Mouse (Mus musculus) heart, adult 2 months (tissue): ENCODE measurements around the gene Nsd1. TPM values are rescaled to one million over a fixed set of nuclear protein-coding genes. Genes with fewer than 3 reads are reported as not detected.

Source experiments
- DNase-seq, 2 experiments: peaks; one replicate each; pipeline ENCODE4 v3.0.0; 2021
- H3K27ac ChIP-seq: fragments of 200-600 bp; 2 replicates; pipeline ENCODE4 v1.8.1; 2022
- H3K27me3 ChIP-seq: fragments of 200-500 bp; 2 replicates; pipeline ENCODE4 v1.6.1; 2012; ENCODE audit warnings: mild to moderate bottlenecking, low read length, inconsistent platforms, mixed read lengths; ENCODE audit not compliant: control insufficient read depth, insufficient read depth
- H3K36me3 ChIP-seq: fragments of 200-500 bp; 2 replicates; pipeline ENCODE4 v1.6.1; 2012; ENCODE audit warnings: low read length, inconsistent platforms; ENCODE audit not compliant: control insufficient read depth, insufficient read depth
- H3K4me1 ChIP-seq: fragments of 200-500 bp; 2 replicates; pipeline ENCODE4 v1.6.1; 2011; ENCODE audit warnings: low read length; ENCODE audit not compliant: control insufficient read depth, insufficient read depth
- H3K4me3 ChIP-seq: fragments of 200-600 bp; 2 replicates; pipeline ENCODE4 v1.8.1; 2022
- H3K79me2 ChIP-seq: fragments of 200-500 bp; replicated peaks from 2 replicates; pipeline ENCODE4 v1.6.1; 2012; ENCODE audit warnings: mild to moderate bottlenecking, inconsistent platforms, low read length, moderate library complexity, mixed read lengths; ENCODE audit not compliant: control insufficient read depth, insufficient read depth
- H3K9ac ChIP-seq: fragments of 200-500 bp; 2 replicates; pipeline ENCODE4 v1.6.1; 2012; ENCODE audit warnings: low read depth, mild to moderate bottlenecking, control low read depth, inconsistent platforms, low read length, mixed read lengths
- CTCF ChIP-seq: fragments of 200-600 bp; IDR thresholded peaks from 2 replicates; pipeline ENCODE4 v1.8.1; 2022; ENCODE audit warnings: antibody characterized with exemption, mild to moderate bottlenecking, moderate library complexity
- EP300 ChIP-seq: fragments of 200-500 bp; IDR thresholded peaks from 2 replicates; pipeline ENCODE4 v1.6.1; 2011; ENCODE audit warnings: low read depth, low read length, control low read depth; ENCODE audit not compliant: insufficient read depth
- POLR2A ChIP-seq: fragments of 200-500 bp; IDR thresholded peaks from 2 replicates; pipeline ENCODE4 v1.6.1; 2011; ENCODE audit warnings: mild to moderate bottlenecking, low read depth, low read length, control low read depth; ENCODE audit not compliant: insufficient read depth
- WGBS: fragments of 180-500 bp; shearing (Covaris S2); methylation state at CpG from one replicate; pipeline ENCODE4 v1.1.7; 2018; 5-methylcytosine and 5-hydroxymethylcytosine counted together
- intact Hi-C: fragments of 180-260 bp; cut with DNase I; formaldehyde crosslinking; loops from one replicate; pipeline ENCODE4 v1.15.1; 2025
- polyA plus RNA-seq: library from polyadenylated mRNA; depleted of rRNA; stranded (reverse); fragments of >200 nt; gene quantifications from 2 replicates; pipeline ENCODE4 v1.2.3, GENCODE M21; 2012
- total RNA-seq, 2 experiments: library from RNA; stranded (reverse); gene quantifications; 2 replicates each; pipeline ENCODE4 v1.2.3; 2021

The Nsd1 gene
- total and polyA plus RNA-seq, 3 experiments, result 11.0 to 55.8 (median 52.5) TPM

DNA sequence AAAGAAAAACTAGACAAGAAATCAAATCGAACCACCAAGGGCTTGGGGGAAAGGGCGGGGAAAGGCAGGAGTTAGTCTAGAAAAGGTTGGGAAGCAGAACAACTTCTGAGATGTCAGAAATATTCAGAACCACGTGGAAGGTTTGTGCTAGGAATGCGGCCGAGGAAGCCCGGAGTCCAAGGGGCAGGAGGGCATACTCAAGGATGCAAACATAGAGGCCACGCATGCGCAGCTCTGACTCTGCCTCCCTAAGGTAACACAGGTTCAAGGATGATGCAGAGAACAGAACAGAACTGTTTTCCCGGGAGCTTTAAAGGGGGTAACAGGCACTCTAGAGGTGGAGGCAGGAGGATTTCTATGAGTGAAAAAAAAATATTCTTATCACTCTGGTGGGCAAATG, 5.8 kb upstream of the Nsd1 start:
- DNase-seq, result no peak
- Histone ChIP-seq H3K9ac (no peak overlapping the region), H3K79me2 (no peaks in the 10 kb centered on the region), H3K27ac (no peak overlapping the region), H3K36me3 (no peaks in the 10 kb centered on the region), H3K27me3 (no peaks in the 10 kb centered on the region), H3K4me3 (no peak overlapping the region), H3K4me1 (no peaks in the 10 kb centered on the region)
- intact Hi-C loops, result no loop called here
- 75% methylated on average over 9 of the region's 9 CpGs for WGBS
- TF ChIP-seq EP300 (no peak), POLR2A (no peak), CTCF (no peak)

DNA sequence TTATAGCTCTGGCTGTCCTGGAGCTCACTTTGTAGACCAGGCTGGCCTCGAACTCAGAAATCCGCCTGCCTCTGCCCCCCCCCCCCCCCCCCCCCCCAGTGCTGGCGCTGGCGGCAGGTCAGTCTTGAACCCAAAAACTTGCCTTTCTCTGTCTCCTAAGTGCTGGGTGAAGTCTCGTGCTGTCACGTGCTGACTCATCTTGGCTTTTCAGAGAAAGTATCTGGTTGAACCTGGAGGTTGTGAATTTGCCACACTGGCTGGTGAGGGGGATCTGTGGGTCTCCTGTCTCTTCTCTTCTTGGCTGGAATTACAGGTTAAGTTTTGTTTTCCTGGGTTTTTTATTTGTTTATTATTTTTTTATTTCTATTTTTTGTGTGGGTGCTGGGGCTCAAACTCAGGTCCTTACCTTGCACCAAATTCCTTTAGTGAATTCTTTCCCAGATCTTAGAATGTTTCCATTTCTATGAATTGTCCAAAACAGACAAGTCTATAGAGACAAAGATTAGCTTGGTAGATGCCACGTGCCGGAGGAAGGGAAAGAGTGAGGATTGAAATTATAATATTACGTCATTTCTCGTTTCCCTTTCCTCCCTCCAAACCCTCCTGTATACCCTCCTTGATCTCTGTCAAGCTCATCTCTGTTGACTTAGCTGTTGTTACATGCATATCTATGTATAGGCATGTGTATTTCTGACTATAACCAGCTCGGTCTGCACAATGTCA, 4.8 kb upstream of the Nsd1 start:
- no peaks in the 10 kb centered on the region for H3K27me3 ChIP-seq
- H3K4me3 ChIP-seq, result no peak overlapping the region
- H3K79me2 ChIP-seq, result no peaks in the 10 kb centered on the region
- no peaks in the 10 kb centered on the region for H3K4me1 ChIP-seq
- no peak for DNase-seq
- intact Hi-C loops, result no loop called here
- no peak overlapping the region for H3K27ac ChIP-seq
- H3K9ac ChIP-seq, result no peak overlapping the region
- TF ChIP-seq EP300 (no peak), POLR2A (no peak), CTCF (no peak)
- no peaks in the 10 kb centered on the region for H3K36me3 ChIP-seq
- 62% methylated on average over 8 of the region's 11 CpGs for WGBS

DNA sequence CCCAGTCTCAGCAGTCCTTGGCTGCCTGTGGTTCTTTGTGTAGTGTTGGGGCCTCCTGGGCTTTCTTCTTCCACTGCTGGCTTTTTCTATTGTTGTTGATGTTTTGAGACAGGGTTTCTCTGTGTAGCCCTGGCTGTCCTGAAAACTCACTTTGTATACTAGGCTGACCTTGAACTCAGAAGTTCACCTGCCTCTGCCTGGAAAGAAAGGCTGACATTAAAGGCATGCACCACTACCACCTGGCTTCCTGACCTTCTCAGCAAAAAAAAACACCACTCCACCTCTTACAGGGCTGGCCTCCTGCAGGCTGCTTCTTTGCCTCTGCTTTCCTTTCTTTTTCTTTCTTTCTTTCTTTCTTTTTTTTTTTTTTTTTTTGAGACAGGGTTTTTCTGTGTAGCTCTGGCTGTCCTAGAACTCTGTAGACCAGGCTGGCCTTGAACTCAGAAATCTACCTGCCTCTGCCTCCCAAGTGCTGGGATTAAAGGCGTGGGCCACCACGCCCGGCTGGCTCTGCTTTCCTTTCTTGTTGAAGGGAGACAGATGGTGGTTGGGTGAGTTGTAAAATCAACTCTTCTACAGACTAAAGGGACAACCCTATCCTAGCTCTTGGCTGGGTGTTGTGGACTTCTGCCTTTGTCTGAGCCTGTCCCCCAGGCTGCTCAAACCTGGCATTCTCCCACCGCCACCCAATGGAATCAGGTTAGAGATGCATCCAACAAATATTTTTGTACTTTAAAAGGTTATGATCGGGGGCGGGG, 4.0 kb upstream of the Nsd1 start:
- DNase-seq, result no peak
- intact Hi-C loops, result no loop called here
- Histone ChIP-seq H3K4me1 (no peaks in the 10 kb centered on the region), H3K9ac (no peak overlapping the region), H3K36me3 (no peaks in the 10 kb centered on the region), H3K27me3 (no peaks in the 10 kb centered on the region), H3K27ac (no peak overlapping the region), H3K79me2 (no peaks in the 10 kb centered on the region), H3K4me3 (no peak overlapping the region)
- 95% methylated on average over 6 of the region's 6 CpGs for WGBS
- TF ChIP-seq CTCF (no peak), POLR2A (no peak), EP300 (no peak)

DNA sequence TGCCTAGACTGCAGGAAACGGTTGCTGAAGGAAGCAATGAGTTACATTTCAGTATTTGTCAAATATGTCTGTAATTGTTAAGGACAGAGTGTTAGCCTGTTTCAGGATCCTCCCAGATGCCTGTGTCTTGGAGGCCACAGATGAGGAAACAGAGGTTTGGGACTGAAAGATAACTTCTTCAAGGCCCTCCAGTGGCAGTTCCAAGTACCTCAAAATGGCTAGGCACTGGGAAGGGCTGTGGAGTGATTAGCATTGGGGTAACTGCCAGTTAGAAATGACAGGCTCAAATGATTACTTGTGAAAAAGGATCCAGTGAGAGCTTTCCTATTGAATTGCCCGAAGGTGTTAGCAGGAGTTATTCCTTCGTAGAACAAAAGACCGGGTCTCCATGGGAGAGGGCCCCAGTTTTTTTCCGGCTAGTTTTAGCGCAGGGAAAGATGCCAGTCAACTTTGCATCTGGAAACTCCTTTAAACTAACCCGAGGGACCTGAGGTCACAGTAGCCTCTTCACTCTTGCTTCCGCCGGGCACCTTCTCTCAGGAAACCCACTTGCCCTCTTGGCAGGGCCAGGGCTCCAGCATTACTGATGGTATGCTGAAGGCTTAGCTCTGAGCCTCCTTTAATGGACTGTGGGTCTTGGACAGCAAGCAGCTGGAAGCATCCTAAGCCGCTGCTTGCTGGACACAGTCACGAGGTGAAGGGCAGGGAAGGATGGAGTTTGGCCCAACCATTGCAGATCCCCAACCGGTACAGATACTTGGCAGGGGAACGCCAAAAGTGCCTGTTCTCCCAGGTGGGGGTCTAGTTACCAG, 539 bp upstream of the Nsd1 start:
- Histone ChIP-seq H3K4me1 (peaks cover 11% of the 10 kb centered on the region), H3K79me2 (no peaks in the 10 kb centered on the region), H3K27me3 (no peaks in the 10 kb centered on the region), H3K4me3 (no peak overlapping the region), H3K36me3 (peaks cover 11% of the 10 kb centered on the region), H3K9ac (no peak overlapping the region), H3K27ac (no peak overlapping the region; the same call in 1 of the 2 replicates)
- 78% methylated on average over 13 of the region's 13 CpGs for WGBS
- TF ChIP-seq POLR2A (no peak), CTCF (peak; percentile 28), EP300 (no peak)
- peak; percentile 24 to 43 for DNase-seq
- intact Hi-C loops, result loop anchor here (2.0 kb wide), 1 partner anchor 18 kb away; no protein-coding TSS in a partner anchor

DNA sequence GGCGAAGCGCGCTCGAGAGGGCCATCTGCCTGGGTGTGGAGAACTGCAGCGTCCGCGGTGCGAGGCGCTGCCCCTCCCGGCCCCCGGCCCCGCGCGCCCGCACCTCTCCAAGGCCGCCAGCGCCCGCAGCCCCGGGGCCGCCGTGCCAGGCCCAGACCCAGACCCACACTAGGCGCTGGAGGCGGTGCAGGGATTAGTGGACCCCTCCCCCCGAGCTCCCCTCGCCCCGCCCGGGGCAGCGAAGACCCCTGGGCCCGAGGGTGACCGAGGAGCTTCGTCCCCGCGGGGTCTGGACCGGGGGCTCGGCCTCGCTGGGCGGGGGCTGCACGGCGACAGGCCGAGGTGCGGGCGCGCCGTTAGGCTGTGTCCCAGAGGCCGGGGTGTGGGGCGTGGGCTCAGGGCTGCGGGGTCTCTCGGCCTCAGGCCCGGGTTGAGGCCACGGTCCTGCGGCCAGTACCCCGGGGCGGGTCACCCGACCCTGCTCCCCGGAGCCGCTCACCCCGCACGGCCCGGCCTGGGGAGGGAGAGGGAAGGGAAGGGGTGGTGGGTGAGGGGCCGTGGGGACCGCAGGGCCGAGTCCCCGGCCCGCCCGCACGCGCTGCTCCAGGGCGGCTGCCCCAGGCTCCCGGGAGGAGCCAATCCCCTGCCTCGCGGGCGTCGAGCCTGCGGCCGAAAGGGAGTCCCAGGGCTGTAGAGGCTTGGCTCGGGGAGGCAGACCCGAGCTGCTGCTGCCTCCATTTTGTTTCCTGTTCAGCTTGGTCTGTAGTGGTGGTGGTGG, 800 bp downstream of the Nsd1 start:
- H3K27ac ChIP-seq, result peak overlapping the region; percentile 98
- no peaks in the 10 kb centered on the region for H3K27me3 ChIP-seq
- peak; percentile 70 to 88 for DNase-seq
- WGBS, result 12% methylated on average over 67 of the region's 77 CpGs
- H3K36me3 ChIP-seq, result peaks cover 22% of the 10 kb centered on the region
- intact Hi-C loops, result loop anchor here (5.0 kb wide), 1 partner anchor 112 kb away; the partner anchor contains the start of genes Prelid1 and Rab24
- H3K79me2 ChIP-seq, result peaks cover 1% of the 10 kb centered on the region; the same call in 1 of the 2 replicates
- H3K9ac ChIP-seq, result peak overlapping the region; percentile 99
- no peak for TF ChIP-seq POLR2A
- TF ChIP-seq CTCF, result peak; percentile 45
- H3K4me1 ChIP-seq, result peaks cover 16% of the 10 kb centered on the region
- peak overlapping the region; percentile 60 for H3K4me3 ChIP-seq
